Mouse (Mus musculus): Measurements from ENCODE around the gene Samsn1.

- no peak for TF ChIP-seq CTCF (IDR thresholded peaks at IDR 0.05; ENCODE audit: low read depth)
- no peak for TF ChIP-seq EP300 (IDR thresholded peaks at IDR 0.05; ENCODE audit: low read depth)
Measured at GRCm38 (mm10) chr16:75853556-75854271, 168.4 kb downstream of the Samsn1 start.

All from heart, postnatal 0 days (tissue).